Mouse (Mus musculus) hindbrain, embryonic 13.5 days (tissue): Measurements from ENCODE around the gene Scarb2. TPM values are rescaled to one million over a fixed set of nuclear protein-coding genes. Genes with fewer than 3 reads are reported as not detected.
A peak's percentile ranks its signal among the peaks of the same experiment; 100 is the strongest.

ENCODE experiments used
- ATAC-seq: fragments of 200-750 bp; cut with Nextera tagmentation; 2 replicates; pipeline ENCODE4 v1.8.0; 2017; ENCODE audit warnings: moderate TSS enrichment; ENCODE audit not compliant: low FRiP score
- H3K27ac ChIP-seq: fragments of 300-500 bp; sonication (generic); 2 replicates; pipeline ENCODE4 v1.5.1; 2015; ENCODE audit warnings: inconsistent platforms, mild to moderate bottlenecking, moderate library complexity
- H3K27me3 ChIP-seq: fragments of 300-500 bp; sonication (generic); 2 replicates; pipeline ENCODE4 v1.6.1; 2015; ENCODE audit warnings: mild to moderate bottlenecking, inconsistent platforms
- H3K36me3 ChIP-seq: fragments of 300-500 bp; sonication (generic); 2 replicates; pipeline ENCODE4 v1.6.1; 2015; ENCODE audit warnings: mild to moderate bottlenecking, inconsistent platforms
- H3K4me1 ChIP-seq: fragments of 300-500 bp; sonication (generic); replicated peaks from 2 replicates; pipeline ENCODE4 v1.6.1; 2015; ENCODE audit warnings: inconsistent platforms
- H3K4me2 ChIP-seq: fragments of 300-500 bp; sonication (generic); 2 replicates; pipeline ENCODE4 v1.6.1; 2015; ENCODE audit warnings: inconsistent platforms, mild to moderate bottlenecking, moderate library complexity
- H3K4me3 ChIP-seq: fragments of 300-500 bp; sonication (generic); 2 replicates; pipeline ENCODE4 v1.5.1; 2015; ENCODE audit warnings: mild to moderate bottlenecking, inconsistent platforms
- H3K9ac ChIP-seq: fragments of 300-500 bp; sonication (generic); 2 replicates; pipeline ENCODE4 v1.6.1; 2015; ENCODE audit warnings: mild to moderate bottlenecking, inconsistent platforms
- H3K9me3 ChIP-seq: fragments of 300-500 bp; sonication (generic); 2 replicates; pipeline ENCODE4 v1.6.1; 2016; ENCODE audit warnings: inconsistent platforms
- WGBS: fragments of 180-500 bp; shearing (Covaris S2); methylation state at CpG from one replicate; pipeline ENCODE4 v1.1.7; 2015; 5-methylcytosine and 5-hydroxymethylcytosine counted together
- polyA plus RNA-seq: library from polyadenylated mRNA; unstranded; fragments of >200 nt; fragmentation: Nextera tagmentation; extraction: Ambion mirVana; gene quantifications from 2 replicates; pipeline ENCODE4 v1.2.1, GENCODE M21; 2015

Gene Scarb2
- polyA plus RNA-seq, 1 experiment from 2014 or later, result 20.5 TPM

DNA sequence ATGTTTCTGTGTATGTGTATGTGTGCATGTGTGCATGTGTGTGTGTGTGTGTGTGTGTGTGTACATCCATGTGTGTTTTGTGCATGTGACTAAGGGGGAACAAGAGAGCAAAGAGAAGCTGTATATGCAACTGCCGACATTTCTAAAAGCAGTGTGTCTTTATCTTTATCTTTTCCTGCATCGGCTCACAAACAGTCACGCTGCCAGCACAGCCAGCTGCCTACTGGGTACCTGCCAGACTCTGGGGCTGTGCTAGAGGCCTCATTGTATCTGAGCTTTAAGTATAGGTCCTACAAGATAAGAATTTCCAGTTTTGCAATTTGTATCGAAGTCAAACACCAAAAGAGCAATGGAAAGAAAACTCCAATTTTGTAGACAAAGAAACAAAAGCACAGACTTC is 17.1 kb downstream of the Scarb2 start:
- Histone ChIP-seq H3K4me2 (no peak overlapping the region), H3K4me1 (peaks cover 26% of the 10 kb centered on the region), H3K27ac (peak overlapping the region; percentile 40; the same call in 1 of the 2 replicates), H3K27me3 (no peaks in the 10 kb centered on the region), H3K36me3 (peaks cover 13% of the 10 kb centered on the region), H3K4me3 (no peak overlapping the region), H3K9ac (no peak overlapping the region), H3K9me3 (0 out of 2 replicates have a peak, but pooled peaks cover 2% of the 10 kb centered on the region)
- ATAC-seq, result no peak
- 73% methylated on average over 4 of the region's 4 CpGs for WGBS

DNA sequence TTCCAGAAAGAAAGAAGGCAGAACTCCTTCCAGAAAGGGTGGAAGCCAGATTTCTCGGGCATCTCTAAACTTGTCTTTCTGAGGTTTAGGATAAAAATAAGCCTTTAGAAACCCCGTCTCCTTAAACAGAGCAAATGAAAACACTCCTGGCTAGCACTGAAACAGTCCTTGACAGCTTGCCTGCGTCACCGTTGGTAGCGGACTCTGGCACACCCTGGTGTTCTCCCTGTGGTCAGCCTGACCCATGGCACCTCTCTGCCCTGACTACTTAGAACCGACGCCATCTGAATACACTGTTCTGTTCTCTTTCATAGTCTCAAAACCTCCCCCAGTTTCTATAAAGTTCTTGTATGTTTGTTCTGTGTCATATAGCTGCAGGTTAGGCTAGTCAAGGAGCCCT is 17.7 kb downstream of the Scarb2 start:
- H3K36me3 ChIP-seq, result peaks cover 18% of the 10 kb centered on the region
- peak overlapping the region; percentile 40; the same call in 1 of the 2 replicates for H3K27ac ChIP-seq
- H3K4me2 ChIP-seq, result no peak overlapping the region
- H3K4me3 ChIP-seq, result no peak overlapping the region
- 83% methylated on average over 7 of the region's 7 CpGs for WGBS
- peaks cover 26% of the 10 kb centered on the region for H3K4me1 ChIP-seq
- H3K9me3 ChIP-seq, result 0 out of 2 replicates have a peak, but pooled peaks cover 4% of the 10 kb centered on the region
- no peak overlapping the region for H3K9ac ChIP-seq
- ATAC-seq, result no peak
- no peaks in the 10 kb centered on the region for H3K27me3 ChIP-seq

DNA sequence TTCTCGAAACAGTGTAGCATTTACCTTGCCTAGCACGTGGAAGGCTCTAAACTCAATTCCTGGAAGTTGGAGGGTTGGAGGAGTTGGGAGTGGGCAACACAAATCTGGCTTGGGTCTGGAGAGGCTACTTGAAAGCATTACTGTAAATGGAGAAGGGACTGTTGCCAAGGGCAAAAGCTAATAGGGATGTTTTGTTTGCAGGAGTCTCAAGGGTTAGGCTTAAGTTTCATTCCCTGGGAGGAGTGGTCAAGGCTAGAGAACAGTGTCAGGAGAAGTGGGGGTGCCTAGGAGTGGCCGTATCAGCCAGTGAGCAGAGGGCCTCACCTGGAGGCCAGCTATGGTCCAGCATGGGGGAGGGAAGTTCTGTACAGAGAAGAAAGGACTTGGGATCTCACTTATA is 18.2 kb downstream of the Scarb2 start:
- H3K9ac ChIP-seq, result no peak overlapping the region
- H3K4me2 ChIP-seq, result no peak overlapping the region
- no peak for ATAC-seq
- H3K36me3 ChIP-seq, result peaks cover 24% of the 10 kb centered on the region
- no peak overlapping the region for H3K27ac ChIP-seq
- H3K27me3 ChIP-seq, result no peaks in the 10 kb centered on the region
- H3K4me1 ChIP-seq, result peaks cover 23% of the 10 kb centered on the region
- H3K9me3 ChIP-seq, result 0 out of 2 replicates have a peak, but pooled peaks cover 6% of the 10 kb centered on the region
- 85% methylated on average over 3 of the region's 3 CpGs for WGBS
- H3K4me3 ChIP-seq, result no peak overlapping the region

DNA sequence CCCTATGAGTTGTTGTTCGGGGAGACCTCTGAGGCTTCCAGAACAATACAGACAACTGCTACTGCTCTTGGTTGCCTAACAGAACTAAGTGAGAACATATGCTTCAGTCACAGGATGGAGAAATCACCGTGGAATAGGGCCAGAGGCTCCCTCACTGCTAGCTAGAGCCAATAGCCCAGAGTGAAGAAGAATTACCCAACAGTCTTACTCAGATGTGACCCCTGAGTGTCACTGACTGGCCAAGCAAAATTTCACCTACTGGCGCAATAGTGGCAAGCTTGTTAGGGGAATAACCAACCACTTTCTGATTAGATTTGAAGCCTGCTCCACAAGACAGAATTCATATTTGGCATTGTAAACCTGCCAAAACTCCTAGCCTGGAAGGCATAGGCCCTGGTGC is 19.9 kb downstream of the Scarb2 start:
- peaks cover 21% of the 10 kb centered on the region for H3K4me1 ChIP-seq
- ATAC-seq, result no peak
- H3K4me3 ChIP-seq, result no peak overlapping the region
- WGBS, result 94% methylated on average over 3 of the region's 3 CpGs
- peaks cover 38% of the 10 kb centered on the region for H3K36me3 ChIP-seq
- H3K27ac ChIP-seq, result no peak overlapping the region
- no peak overlapping the region for H3K4me2 ChIP-seq
- no peak overlapping the region for H3K9ac ChIP-seq
- H3K9me3 ChIP-seq, result peaks cover 13% of the 10 kb centered on the region; the same call in 1 of the 2 replicates
- H3K27me3 ChIP-seq, result no peaks in the 10 kb centered on the region

DNA sequence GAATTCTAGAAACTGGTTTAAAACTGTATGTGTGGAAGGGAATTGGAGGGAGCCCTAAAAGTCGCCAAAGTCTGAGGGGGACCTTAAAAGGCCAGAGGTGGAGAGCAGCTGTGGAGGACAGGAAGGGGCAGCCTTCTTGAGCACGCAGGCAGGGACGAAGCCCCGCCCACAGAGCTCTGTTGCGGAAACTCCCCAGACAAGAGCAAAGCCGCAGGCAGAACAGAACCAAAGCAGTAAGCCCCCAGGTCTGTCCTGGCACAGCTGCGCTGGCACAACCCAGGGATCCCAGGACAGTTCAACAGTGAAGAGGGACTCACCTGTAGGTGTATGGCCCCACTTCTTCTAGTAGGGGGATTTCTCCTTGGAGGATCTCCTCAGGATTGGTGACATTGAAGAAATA is 21.8 kb downstream of the Scarb2 start:
- Histone ChIP-seq H3K9ac (no peak overlapping the region), H3K27me3 (no peaks in the 10 kb centered on the region), H3K4me1 (peaks cover 15% of the 10 kb centered on the region), H3K4me3 (no peak overlapping the region), H3K27ac (no peak overlapping the region), H3K36me3 (peaks cover 38% of the 10 kb centered on the region), H3K4me2 (no peak overlapping the region), H3K9me3 (peaks cover 13% of the 10 kb centered on the region; the same call in 1 of the 2 replicates)
- ATAC-seq, result no peak
- WGBS, result 70% methylated on average over 7 of the region's 7 CpGs

DNA sequence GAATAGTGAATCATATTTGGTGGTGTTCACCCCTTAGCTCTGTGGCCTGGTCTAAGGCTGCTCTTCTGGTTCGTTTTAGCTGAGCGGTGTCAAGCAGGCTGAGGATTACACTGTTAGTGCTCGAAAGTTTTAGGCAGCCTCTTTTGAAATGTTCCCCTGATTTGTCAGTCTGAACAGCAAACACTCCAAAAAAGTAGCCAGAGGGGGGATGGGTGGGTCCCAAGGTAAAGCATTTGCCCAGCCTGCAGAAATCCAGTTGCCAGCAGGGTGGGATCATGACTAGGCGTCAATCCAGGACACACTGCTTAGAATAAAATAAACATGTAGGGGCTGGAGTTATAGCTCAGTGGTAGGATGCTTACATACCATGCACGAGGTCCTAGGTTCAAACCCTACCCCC is 33.8 kb downstream of the Scarb2 start:
- Histone ChIP-seq H3K9ac (no peak overlapping the region), H3K9me3 (no peaks in the 10 kb centered on the region), H3K27me3 (no peaks in the 10 kb centered on the region), H3K27ac (no peak overlapping the region), H3K36me3 (peaks cover 21% of the 10 kb centered on the region), H3K4me2 (no peak overlapping the region), H3K4me3 (no peak overlapping the region), H3K4me1 (no peaks in the 10 kb centered on the region)
- ATAC-seq, result no peak
- WGBS, result 84% methylated on average over 5 of the region's 5 CpGs

DNA sequence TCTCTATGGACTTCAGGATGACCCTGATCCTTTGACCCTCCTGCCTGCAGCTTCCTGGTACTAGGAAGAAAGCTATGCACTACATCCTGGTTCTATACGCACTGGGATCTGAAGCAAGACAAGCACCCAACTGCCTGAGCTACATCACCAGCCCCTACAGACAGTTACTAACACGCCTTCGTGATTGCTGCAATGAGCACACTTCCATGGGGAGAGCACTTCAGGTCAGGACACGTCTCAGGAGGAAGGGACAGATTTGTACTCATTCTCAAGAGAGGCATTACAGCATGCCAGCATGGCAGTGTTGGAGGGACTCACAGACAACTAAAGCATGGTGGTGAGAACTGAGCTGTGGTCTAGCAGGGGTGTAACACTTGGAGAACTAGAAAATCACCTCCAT is 35.1 kb downstream of the Scarb2 start:
- H3K4me2 ChIP-seq, result no peak overlapping the region
- H3K4me1 ChIP-seq, result no peaks in the 10 kb centered on the region
- H3K9ac ChIP-seq, result no peak overlapping the region
- no peaks in the 10 kb centered on the region for H3K27me3 ChIP-seq
- no peak for ATAC-seq
- H3K4me3 ChIP-seq, result no peak overlapping the region
- peaks cover 21% of the 10 kb centered on the region for H3K36me3 ChIP-seq
- H3K27ac ChIP-seq, result no peak overlapping the region
- no peaks in the 10 kb centered on the region for H3K9me3 ChIP-seq
- WGBS, result 92% methylated on average over 4 of the region's 4 CpGs

DNA sequence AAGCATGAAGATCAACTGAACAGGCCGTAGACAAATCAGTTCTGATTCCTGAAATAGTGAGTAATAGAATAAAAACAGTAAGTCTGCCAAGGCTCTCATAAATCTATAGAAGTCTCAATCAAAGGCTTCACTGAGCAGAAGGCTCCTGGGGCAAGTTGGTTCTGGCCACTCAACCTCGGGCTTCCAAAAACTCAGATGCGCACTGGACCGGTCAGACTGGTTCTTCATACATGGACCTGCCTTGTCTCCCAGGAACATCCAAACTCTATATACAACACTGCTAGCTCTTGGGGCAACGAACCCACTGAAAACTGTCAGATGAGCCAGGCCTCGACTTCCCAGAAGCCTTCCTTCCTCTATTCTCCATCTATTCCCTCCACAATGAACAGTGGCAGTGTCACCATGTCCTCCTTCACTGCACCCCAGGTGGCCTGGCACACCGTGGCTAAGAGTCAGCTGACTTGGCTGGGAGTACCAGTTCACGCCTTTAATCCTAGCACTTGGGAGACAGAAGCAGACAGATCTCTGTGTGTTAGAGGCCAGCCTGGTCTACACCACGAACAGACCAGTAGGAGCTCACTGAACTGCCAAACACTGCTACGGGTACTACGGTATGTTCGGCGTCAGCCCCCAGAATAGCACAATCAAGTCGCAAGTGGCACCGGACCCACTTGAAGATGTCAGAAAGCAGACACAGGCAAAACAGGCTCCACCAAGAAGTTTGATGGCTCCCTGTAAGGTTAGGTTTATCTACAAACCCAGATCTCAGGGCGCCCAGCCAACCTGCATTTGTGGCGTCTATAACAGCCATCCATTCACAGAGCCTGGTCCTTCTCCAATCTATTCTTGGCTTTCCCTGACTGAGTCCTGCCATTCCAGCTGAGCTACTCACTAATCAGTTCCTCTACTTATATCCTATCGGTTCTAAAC is 37.2 kb downstream of the Scarb2 start:
- ATAC-seq, result no peak
- 93% methylated on average over 18 of the region's 18 CpGs for WGBS
- Histone ChIP-seq H3K4me3 (no peak overlapping the region), H3K27me3 (no peaks in the 10 kb centered on the region), H3K4me2 (no peak overlapping the region), H3K4me1 (no peaks in the 10 kb centered on the region), H3K9me3 (no peaks in the 10 kb centered on the region), H3K27ac (no peak overlapping the region), H3K36me3 (peaks cover 15% of the 10 kb centered on the region), H3K9ac (no peak overlapping the region)

DNA sequence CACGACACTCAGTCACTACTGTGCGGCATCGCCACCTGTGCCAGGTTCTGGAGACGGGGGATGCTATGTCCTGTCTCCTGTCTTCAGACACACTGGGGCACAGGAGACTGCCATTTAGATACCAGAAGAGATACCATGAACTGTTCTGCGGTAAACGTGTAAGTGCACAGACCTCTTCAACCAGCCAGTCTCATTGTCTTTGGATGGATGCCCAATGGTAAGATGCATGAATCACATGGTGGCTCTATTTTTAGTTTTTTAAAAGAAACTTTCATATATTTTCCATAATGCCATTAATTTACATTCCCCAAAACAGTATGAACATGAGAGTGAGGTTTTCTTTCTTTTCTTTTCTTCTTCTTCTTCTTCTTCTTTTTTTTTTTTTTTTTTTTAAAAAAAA is 38.4 kb downstream of the Scarb2 start:
- peaks cover 12% of the 10 kb centered on the region for H3K36me3 ChIP-seq
- no peaks in the 10 kb centered on the region for H3K9me3 ChIP-seq
- no peaks in the 10 kb centered on the region for H3K4me1 ChIP-seq
- H3K27me3 ChIP-seq, result no peaks in the 10 kb centered on the region
- H3K9ac ChIP-seq, result no peak overlapping the region
- H3K4me3 ChIP-seq, result no peak overlapping the region
- ATAC-seq, result no peak
- 95% methylated on average over 6 of the region's 6 CpGs for WGBS
- H3K4me2 ChIP-seq, result no peak overlapping the region
- H3K27ac ChIP-seq, result no peak overlapping the region

DNA sequence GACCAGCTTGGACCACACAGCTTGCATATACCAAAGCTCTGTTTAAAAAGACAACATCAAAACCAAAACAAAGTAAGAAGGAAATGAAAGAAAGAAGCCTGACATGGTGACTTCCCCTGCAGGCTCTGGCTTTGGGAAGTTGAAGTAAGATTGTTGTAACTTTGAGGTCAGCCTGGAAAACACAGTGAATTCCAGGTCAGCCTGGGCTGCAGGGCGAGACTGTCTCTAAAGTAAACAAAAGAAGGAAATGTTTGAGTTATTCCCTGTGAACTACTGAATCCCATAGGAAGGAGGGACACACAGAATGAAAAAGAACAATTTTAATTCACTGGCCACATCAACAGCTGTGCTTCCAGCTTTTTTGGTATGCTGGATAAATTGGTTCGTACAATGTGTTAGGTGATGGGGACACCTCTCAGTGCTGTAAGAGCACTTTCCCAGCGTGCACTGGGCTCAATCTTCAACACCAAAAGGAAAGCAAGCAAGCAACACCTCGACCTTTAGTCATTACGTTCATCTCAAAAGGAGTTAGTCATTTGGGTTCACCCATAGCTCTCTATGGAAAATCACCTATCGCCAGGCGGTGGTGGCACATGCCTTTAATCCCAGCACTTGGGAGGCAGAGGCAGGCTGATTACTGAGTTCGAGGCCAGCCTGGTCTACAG is 39.4 kb downstream of the Scarb2 start:
- Histone ChIP-seq H3K27ac (no peak overlapping the region), H3K9me3 (no peaks in the 10 kb centered on the region), H3K4me1 (no peaks in the 10 kb centered on the region), H3K36me3 (peaks cover 11% of the 10 kb centered on the region), H3K4me3 (no peak overlapping the region), H3K9ac (no peak overlapping the region), H3K4me2 (no peak overlapping the region), H3K27me3 (no peaks in the 10 kb centered on the region)
- 87% methylated on average over 8 of the region's 8 CpGs for WGBS
- no peak for ATAC-seq

DNA sequence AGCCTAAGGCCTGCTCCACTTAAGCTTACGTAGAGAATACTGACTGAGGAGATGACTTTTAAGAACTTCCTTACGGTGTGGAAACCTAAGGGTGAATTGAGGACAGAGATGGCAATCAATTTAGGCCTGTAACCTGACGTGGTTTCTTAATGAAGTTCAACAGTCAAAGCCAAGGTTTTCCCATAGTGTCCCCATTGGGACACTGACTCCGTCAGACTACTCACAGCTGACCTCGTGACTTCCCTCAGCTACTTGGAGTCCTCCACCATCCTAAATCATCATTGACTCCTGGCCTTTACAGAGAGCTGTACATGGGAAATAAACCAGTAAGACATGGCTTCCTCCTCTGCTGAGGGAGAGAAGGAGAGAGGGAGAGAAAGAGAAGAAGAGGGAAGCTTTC is 41.1 kb downstream of the Scarb2 start:
- Histone ChIP-seq H3K27me3 (no peaks in the 10 kb centered on the region), H3K36me3 (peaks cover 4% of the 10 kb centered on the region), H3K9me3 (no peaks in the 10 kb centered on the region), H3K27ac (no peak overlapping the region), H3K4me2 (no peak overlapping the region), H3K4me3 (no peak overlapping the region), H3K4me1 (no peaks in the 10 kb centered on the region), H3K9ac (no peak overlapping the region)
- no peak for ATAC-seq
- 87% methylated on average over 5 of the region's 5 CpGs for WGBS

DNA sequence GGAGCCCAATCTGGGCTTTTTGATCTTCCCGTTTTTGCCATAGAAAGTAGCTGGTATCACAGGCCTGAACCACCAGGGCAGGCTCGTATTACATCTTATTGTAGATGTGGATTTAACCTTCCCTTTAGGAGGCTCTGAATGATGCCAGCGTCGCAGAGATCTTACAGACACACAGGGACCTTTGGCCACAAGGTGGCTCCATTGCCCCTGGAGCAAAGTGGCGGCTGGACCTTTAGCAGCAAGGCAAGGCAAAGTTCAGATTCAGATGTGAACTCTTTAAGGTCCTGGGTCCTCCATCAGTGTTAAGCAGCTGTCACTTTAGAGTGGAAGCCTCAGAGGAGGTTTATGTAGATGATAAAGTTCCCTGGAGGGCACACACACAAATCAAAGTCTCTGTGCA is 45.3 kb downstream of the Scarb2 start:
- no peak overlapping the region for H3K9ac ChIP-seq
- H3K4me1 ChIP-seq, result no peaks in the 10 kb centered on the region
- no peak overlapping the region for H3K4me2 ChIP-seq
- H3K27ac ChIP-seq, result no peak overlapping the region
- H3K36me3 ChIP-seq, result peaks cover 23% of the 10 kb centered on the region
- ATAC-seq, result no peak
- WGBS, result 20% methylated on average over 5 of the region's 5 CpGs
- no peaks in the 10 kb centered on the region for H3K27me3 ChIP-seq
- H3K9me3 ChIP-seq, result no peaks in the 10 kb centered on the region
- H3K4me3 ChIP-seq, result no peak overlapping the region
